In genomic region chr17:81579728-81580425, GRCm38 (mm10) we compare ENCODE assay signal across 13 mouse cellular contexts.
DNase-seq lines count a peak whose midpoint lies in the region; ATAC-seq and TF ChIP-seq lines count a peak whose summit lies in the region.
"Had no signal": no experiment of that assay in that cellular context is flagged by ENCODE, and none has a peak within 500 bp of the region (broad histone marks: within the 10 kb centered on the region; RNA-seq: fewer than 3 reads in every experiment).

No protein-coding gene starts in this region.

- no peak overlapping the region for H3K9ac ChIP-seq in intestine, embryonic 16.5 days (ENCODE audit: low read depth, low read length)
- no peak overlapping the region for H3K9ac ChIP-seq in hindbrain, embryonic 12.5 days
- H3K9ac ChIP-seq in hindbrain, embryonic 13.5 days, result no peak overlapping the region
- H3K9ac ChIP-seq: forebrain, embryonic 15.5 days had no signal

- H3K36me3 ChIP-seq in intestine, embryonic 16.5 days (ENCODE audit: control insufficient read depth, insufficient read depth, low read length), result no peaks in the 10 kb centered on the region
- H3K36me3 ChIP-seq in small intestine, adult 2 months (ENCODE audit: control insufficient read depth, insufficient read depth, low read length), result no peaks in the 10 kb centered on the region
- H3K36me3 ChIP-seq in hindbrain, embryonic 12.5 days, result no peaks in the 10 kb centered on the region
- H3K36me3 ChIP-seq in hindbrain, embryonic 13.5 days, result no peaks in the 10 kb centered on the region
- H3K36me3 ChIP-seq: forebrain, embryonic 15.5 days had no signal

- H3K27me3 ChIP-seq in intestine, embryonic 16.5 days (replicated peaks; ENCODE audit: control insufficient read depth, insufficient read depth, low read length), result no peaks in the 10 kb centered on the region
- H3K27me3 ChIP-seq in small intestine, adult 2 months (ENCODE audit: control insufficient read depth, insufficient read depth, low read length), result no peaks in the 10 kb centered on the region
- H3K27me3 ChIP-seq in hindbrain, embryonic 12.5 days, result no peaks in the 10 kb centered on the region
- H3K27me3 ChIP-seq in hindbrain, embryonic 13.5 days, result no peaks in the 10 kb centered on the region
- H3K27me3 ChIP-seq: forebrain, embryonic 15.5 days had no signal

- H3K9me3 ChIP-seq in intestine, embryonic 16.5 days (ENCODE audit: control insufficient read depth, low read length), result no peaks in the 10 kb centered on the region
- no peaks in the 10 kb centered on the region for H3K9me3 ChIP-seq in hindbrain, embryonic 12.5 days (replicated peaks)
- H3K9me3 ChIP-seq in hindbrain, embryonic 13.5 days, result no peaks in the 10 kb centered on the region
- H3K9me3 ChIP-seq: forebrain, embryonic 15.5 days had no signal

- 53% methylated on average over 10 of the region's 10 CpGs for WGBS in intestine, embryonic 16.5 days
- WGBS in small intestine, adult 2 months, result 65% methylated on average over 10 of the region's 10 CpGs
- WGBS in hindbrain, embryonic 12.5 days, result 80% methylated on average over 10 of the region's 10 CpGs
- WGBS in hindbrain, embryonic 13.5 days, result 86% methylated on average over 10 of the region's 10 CpGs

- H3K4me1 ChIP-seq in intestine, embryonic 16.5 days (ENCODE audit: control insufficient read depth, insufficient read depth, low read length), result peaks cover 8% of the 10 kb centered on the region
- H3K4me1 ChIP-seq in small intestine, adult 2 months (ENCODE audit: control insufficient read depth, insufficient read depth, insufficient read length, low read length), result no peaks in the 10 kb centered on the region
- no peaks in the 10 kb centered on the region for H3K4me1 ChIP-seq in hindbrain, embryonic 12.5 days
- H3K4me1 ChIP-seq in hindbrain, embryonic 13.5 days (replicated peaks), result no peaks in the 10 kb centered on the region
- H3K4me1 ChIP-seq: forebrain, embryonic 15.5 days had no signal

- TF ChIP-seq CTCF in small intestine, adult 2 months (IDR thresholded peaks at IDR 0.05; ENCODE audit: extremely low read depth, insufficient read length, insufficient replicate concordance, low read depth, low read length), result no peak

- no peak overlapping the region for H3K4me3 ChIP-seq in intestine, embryonic 16.5 days (ENCODE audit: low read length)
- H3K4me3 ChIP-seq in small intestine, adult 2 months (ENCODE audit: low read depth, low read length), result no peak overlapping the region
- H3K4me3 ChIP-seq in hindbrain, embryonic 12.5 days, result no peak overlapping the region
- H3K4me3 ChIP-seq in hindbrain, embryonic 13.5 days, result no peak overlapping the region
- H3K4me3 ChIP-seq: forebrain, embryonic 15.5 days had no signal

- DNase-seq in kidney, postnatal 10 days, result peak; percentile 29
- DNase-seq in kidney, adult 8-10 months, result no peak
- DNase-seq in heart, adult 18-20 months, result peak; percentile 44 to 55
- no peak for DNase-seq in ovary, postnatal 14 days (ENCODE audit: low spot score)
- DNase-seq: cerebellum, postnatal 10 days; layer of hippocampus, postnatal 36 days; thymus, adult 18-20 months had no signal

- no peak for TF ChIP-seq POLR2A in small intestine, adult 2 months (IDR thresholded peaks at IDR 0.05; ENCODE audit: low read depth, low read length)

- peak; percentile 23; the same call in 1 of the 2 replicates for ATAC-seq in intestine, embryonic 16.5 days
- no peak for ATAC-seq in hindbrain, embryonic 12.5 days (ENCODE audit: low FRiP score)
- no peak for ATAC-seq in hindbrain, embryonic 13.5 days (ENCODE audit: low FRiP score)
- ATAC-seq: forebrain, embryonic 15.5 days had no signal

- H3K27ac ChIP-seq in intestine, embryonic 16.5 days (ENCODE audit: low read length), result peak overlapping the region; percentile 37; the same call in 1 of the 2 replicates
- H3K27ac ChIP-seq in small intestine, adult 2 months (ENCODE audit: insufficient read depth, low read depth, low read length), result peak overlapping the region; percentile 28; the same call in 1 of the 2 replicates
- no peak overlapping the region for H3K27ac ChIP-seq in hindbrain, embryonic 12.5 days
- no peak overlapping the region for H3K27ac ChIP-seq in hindbrain, embryonic 13.5 days
- H3K27ac ChIP-seq: forebrain, embryonic 15.5 days had no signal

- no peak overlapping the region for H3K4me2 ChIP-seq in intestine, embryonic 16.5 days (ENCODE audit: low read depth, low read length)
- no peak overlapping the region for H3K4me2 ChIP-seq in hindbrain, embryonic 12.5 days (replicated peaks)
- no peak overlapping the region for H3K4me2 ChIP-seq in hindbrain, embryonic 13.5 days
- H3K4me2 ChIP-seq: forebrain, embryonic 15.5 days; midbrain, embryonic 11.5 days had no signal

Comparison
In these comparisons a context has a peak if more than half of its experiments do, and no peak if none do; other contexts are left out.
1. DNase-seq: peak in kidney, postnatal 10 days (single experiment) and heart, adult 18-20 months (2 of 2); none in kidney, adult 8-10 months (0 of 2) and ovary, postnatal 14 days (single experiment).
2. H3K27ac ChIP-seq: peak in intestine, embryonic 16.5 days (single experiment) and small intestine, adult 2 months (single experiment); none in hindbrain, embryonic 12.5 days (single experiment) and hindbrain, embryonic 13.5 days (single experiment).